Mouse (Mus musculus) midbrain, embryonic 14.5 days (tissue): ENCODE results near the gene Vgll4. TPM values are rescaled to one million over a fixed set of nuclear protein-coding genes. Genes with fewer than 3 reads are reported as not detected.

Experiments used
- ATAC-seq: fragments of 200-750 bp; cut with Nextera tagmentation; 2 replicates; pipeline ENCODE4 v1.8.0; 2017; ENCODE audit warnings: moderate number of reproducible peaks, moderate library complexity; ENCODE audit not compliant: low FRiP score, low TSS enrichment
- DNase-seq: peaks from one replicate; pipeline ENCODE4 v3.0.0-alpha.2; 2015
- H3K27ac ChIP-seq: fragments of 300-500 bp; sonication (generic); replicated peaks from 2 replicates; pipeline ENCODE4 v1.5.1; 2014; ENCODE audit warnings: mild to moderate bottlenecking, low read depth, low read length, moderate library complexity
- H3K27me3 ChIP-seq: fragments of 300-500 bp; sonication (generic); 2 replicates; pipeline ENCODE4 v1.6.1; 2014; ENCODE audit warnings: low read length, control low read depth, mixed read lengths; ENCODE audit not compliant: control insufficient read depth, insufficient read depth
- H3K36me3 ChIP-seq: fragments of 300-500 bp; sonication (generic); 2 replicates; pipeline ENCODE4 v1.6.1; 2014; ENCODE audit warnings: low read length, control low read depth; ENCODE audit not compliant: control insufficient read depth, insufficient read depth
- H3K4me1 ChIP-seq: fragments of 300-500 bp; sonication (generic); 2 replicates; pipeline ENCODE4 v1.6.1; 2014; ENCODE audit warnings: mild to moderate bottlenecking, antibody characterized with exemption, low read length, control low read depth; ENCODE audit not compliant: control insufficient read depth, insufficient read depth
- H3K4me2 ChIP-seq: fragments of 300-500 bp; sonication (generic); 2 replicates; pipeline ENCODE4 v1.6.1; 2014; ENCODE audit warnings: mild to moderate bottlenecking, low read length, moderate library complexity
- H3K4me3 ChIP-seq: fragments of 300-500 bp; sonication (generic); replicated peaks from 2 replicates; pipeline ENCODE4 v1.5.1; 2014; ENCODE audit warnings: low read depth, low read length
- H3K9ac ChIP-seq: fragments of 300-500 bp; sonication (generic); replicated peaks from 2 replicates; pipeline ENCODE4 v1.6.1; 2014; ENCODE audit warnings: mild to moderate bottlenecking, low read length, moderate library complexity
- H3K9me3 ChIP-seq: fragments of 300-500 bp; sonication (generic); 2 replicates; pipeline ENCODE4 v1.6.1; 2016; ENCODE audit warnings: low read length, control low read depth, mixed read lengths; ENCODE audit not compliant: control insufficient read depth
- WGBS: fragments of 180-500 bp; shearing (Covaris S2); extraction: QIAGEN DNeasy Blood & Tissue Kit; methylation state at CpG from one replicate; pipeline ENCODE4 v1.1.7; 2014; 5-methylcytosine and 5-hydroxymethylcytosine counted together
- polyA plus RNA-seq: library from polyadenylated mRNA; unstranded; fragments of >200 nt; fragmentation: Nextera tagmentation; extraction: Ambion mirVana; gene quantifications from 2 replicates; pipeline ENCODE4 v1.2.1, GENCODE M21; 2014

Vgll4 gene
- polyA plus RNA-seq, 1 experiment from 2014 or later: 42.8 TPM

- 16% methylated on average over 19 of the region's 19 CpGs for WGBS
- DNase-seq (no peak), ATAC-seq (no peak)
- Histone ChIP-seq H3K36me3 (no peaks in the 10 kb centered on the region), H3K9ac (no peak overlapping the region; the same call in 1 of the 2 replicates), H3K4me2 (peak overlapping the region; percentile 54), H3K4me1 (peaks cover 80% of the 10 kb centered on the region), H3K27ac (0 out of 2 replicates have a peak overlapping the region, but pooled peaks have one; percentile 23), H3K4me3 (no peak overlapping the region), H3K9me3 (no peaks in the 10 kb centered on the region), H3K27me3 (no peaks in the 10 kb centered on the region)
Measured at GRCm38 (mm10) chr6:114915915-114916714, 53.7 kb downstream of the Vgll4 start.

DNA sequence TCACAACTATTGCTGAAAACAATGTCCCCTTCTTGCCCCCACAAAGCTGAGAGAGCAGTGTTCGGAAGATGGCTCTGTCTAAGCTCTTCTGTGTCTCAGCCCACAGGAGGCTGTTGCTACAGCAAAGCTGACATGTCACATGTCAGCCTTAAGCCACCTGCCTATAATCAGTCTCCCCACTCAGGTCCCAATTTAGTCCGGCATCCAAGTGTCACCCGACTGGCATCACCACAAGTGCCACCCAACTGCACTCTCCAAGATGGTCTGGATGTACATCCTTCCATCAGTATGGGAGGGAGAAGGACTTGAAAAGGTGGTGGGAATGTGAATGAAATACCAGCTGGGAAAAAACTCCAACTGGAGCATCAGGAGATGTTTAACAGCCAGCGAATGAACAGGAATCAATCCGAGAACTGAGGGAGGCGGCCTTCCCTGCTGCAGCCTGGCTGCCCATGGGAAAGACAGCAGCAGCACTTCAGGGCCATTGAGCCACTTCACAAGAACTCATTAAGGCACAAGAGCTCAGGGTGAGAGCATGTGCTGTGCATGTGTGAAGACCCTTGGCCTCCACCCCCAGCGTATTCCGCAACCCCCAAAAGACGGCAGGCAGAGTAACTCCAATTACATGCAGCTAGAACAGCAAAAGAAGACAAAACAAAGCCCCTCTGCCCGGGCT is 55.6 kb downstream of the Vgll4 start:
- peak; percentile 43; the same call in 1 of the 2 replicates for ATAC-seq
- Histone ChIP-seq H3K9me3 (no peaks in the 10 kb centered on the region), H3K27ac (peak overlapping the region; percentile 74), H3K9ac (peak overlapping the region; percentile 16; the same call in 1 of the 2 replicates), H3K4me1 (peaks cover 66% of the 10 kb centered on the region), H3K4me2 (peak overlapping the region; percentile 12; the same call in 1 of the 2 replicates), H3K4me3 (no peak overlapping the region), H3K27me3 (no peaks in the 10 kb centered on the region), H3K36me3 (no peaks in the 10 kb centered on the region)
- 24% methylated on average over 10 of the region's 10 CpGs for WGBS
- no peak for DNase-seq

GRCm38 (mm10) chr6:114913142-114913541 is 56.7 kb downstream of the Vgll4 start:
- DNase-seq (no peak), ATAC-seq (no peak)
- no peaks in the 10 kb centered on the region for H3K36me3 ChIP-seq
- peaks cover 56% of the 10 kb centered on the region for H3K4me1 ChIP-seq
- no peak overlapping the region for H3K4me3 ChIP-seq
- 0 out of 2 replicates have a peak overlapping the region, but pooled peaks have one; percentile 3 for H3K4me2 ChIP-seq
- 43% methylated on average over 4 of the region's 4 CpGs for whole genome bisulfite sequencing
- no peak overlapping the region for H3K9ac ChIP-seq
- H3K27me3 ChIP-seq: no peaks in the 10 kb centered on the region
- H3K9me3 ChIP-seq: no peaks in the 10 kb centered on the region
- no peak overlapping the region for H3K27ac ChIP-seq

DNA sequence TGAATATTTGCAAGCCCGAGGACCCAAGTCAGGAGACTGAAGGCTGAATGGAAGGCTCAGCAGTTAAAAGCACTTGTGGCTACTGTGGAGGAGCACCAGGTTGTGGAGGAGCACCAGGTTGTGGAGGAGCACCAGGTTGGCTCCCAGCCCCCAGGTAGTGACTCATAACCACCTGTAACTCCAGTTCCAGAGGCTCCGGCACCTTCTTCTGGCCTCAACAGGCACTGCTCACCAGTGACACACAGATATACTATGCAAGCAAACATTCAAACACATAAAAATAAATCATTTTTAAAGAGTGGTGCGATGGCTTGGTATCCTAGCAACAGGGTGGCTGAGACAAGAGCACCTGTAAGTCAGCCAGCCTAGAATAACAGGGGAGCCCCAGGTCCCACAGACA is 58.3 kb downstream of the Vgll4 start:
- Histone ChIP-seq H3K4me2 (no peak overlapping the region), H3K27ac (no peak overlapping the region), H3K4me3 (no peak overlapping the region), H3K9me3 (no peaks in the 10 kb centered on the region), H3K36me3 (no peaks in the 10 kb centered on the region), H3K9ac (no peak overlapping the region), H3K4me1 (peaks cover 46% of the 10 kb centered on the region), H3K27me3 (no peaks in the 10 kb centered on the region)
- whole genome bisulfite sequencing: 91% methylated on average over 3 of the region's 3 CpGs
- ATAC-seq (no peak), DNase-seq (no peak)

DNA sequence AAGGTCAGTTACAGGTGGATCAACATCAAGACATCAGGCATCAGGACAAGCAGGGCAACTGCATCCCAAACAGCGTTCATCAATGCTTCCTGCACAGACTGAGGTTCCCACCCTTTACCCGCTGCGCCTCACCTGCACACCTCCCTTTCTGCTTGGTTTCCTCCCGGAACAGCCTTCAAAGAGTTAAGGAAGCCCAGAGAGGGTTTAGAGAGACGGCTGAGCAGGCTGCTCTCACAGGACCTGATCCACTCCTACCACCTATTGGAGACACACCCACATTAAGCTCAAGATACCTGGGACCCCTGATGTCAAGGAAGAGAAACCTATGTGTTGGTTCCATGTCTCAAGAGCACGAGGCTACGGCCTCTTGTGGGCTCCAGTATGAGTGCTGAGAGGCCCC is 60.0 kb downstream of the Vgll4 start:
- WGBS: 90% methylated on average over 7 of the region's 7 CpGs
- no peak for DNase-seq
- no peak for ATAC-seq
- H3K4me2 ChIP-seq: no peak overlapping the region
- H3K27ac ChIP-seq: no peak overlapping the region
- H3K27me3 ChIP-seq: no peaks in the 10 kb centered on the region
- H3K36me3 ChIP-seq: no peaks in the 10 kb centered on the region
- no peaks in the 10 kb centered on the region for H3K9me3 ChIP-seq
- H3K4me1 ChIP-seq: peaks cover 40% of the 10 kb centered on the region
- no peak overlapping the region for H3K9ac ChIP-seq
- H3K4me3 ChIP-seq: no peak overlapping the region

DNA sequence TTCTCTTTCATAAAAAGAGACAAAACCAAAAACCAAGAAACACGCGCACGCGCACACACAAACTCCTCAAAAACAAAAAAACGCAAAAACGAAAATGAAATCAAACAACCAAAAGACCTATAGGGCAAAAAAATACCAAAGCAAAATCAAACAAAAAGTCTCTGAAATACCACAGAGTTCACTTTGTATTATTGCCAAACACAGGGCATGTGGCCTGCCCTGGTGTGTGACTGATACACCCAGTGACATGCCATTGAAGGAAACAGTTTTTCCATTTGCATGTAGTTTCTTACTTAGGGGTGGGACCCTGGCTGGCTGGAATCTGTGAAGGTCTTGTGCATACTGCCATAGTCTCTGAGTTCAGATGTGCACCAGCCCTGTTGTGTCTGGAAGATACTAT is 62.3 kb downstream of the Vgll4 start:
- Histone ChIP-seq H3K9me3 (no peaks in the 10 kb centered on the region), H3K4me2 (no peak overlapping the region), H3K4me3 (no peak overlapping the region), H3K27me3 (no peaks in the 10 kb centered on the region), H3K4me1 (peaks cover 35% of the 10 kb centered on the region), H3K27ac (no peak overlapping the region), H3K36me3 (no peaks in the 10 kb centered on the region), H3K9ac (no peak overlapping the region)
- DNase-seq (no peak), ATAC-seq (no peak)
- WGBS: 89% methylated on average over 6 of the region's 6 CpGs

- no peak overlapping the region for H3K4me3 ChIP-seq
- H3K9ac ChIP-seq: no peak overlapping the region
- H3K4me1 ChIP-seq: peaks cover 41% of the 10 kb centered on the region
- no peak overlapping the region for H3K27ac ChIP-seq
- DNase-seq (no peak), ATAC-seq (no peak)
- H3K27me3 ChIP-seq: no peaks in the 10 kb centered on the region
- 78% methylated on average over 5 of the region's 5 CpGs for WGBS
- H3K4me2 ChIP-seq: no peak overlapping the region
- H3K36me3 ChIP-seq: no peaks in the 10 kb centered on the region
- H3K9me3 ChIP-seq: no peaks in the 10 kb centered on the region
Measured at GRCm38 (mm10) chr6:114906209-114906608, 63.6 kb downstream of the Vgll4 start.

- H3K4me1 ChIP-seq: peaks cover 49% of the 10 kb centered on the region
- 84% methylated on average over 8 of the region's 8 CpGs for WGBS
Measured at GRCm38 (mm10) chr6:114905253-114906028, 64.4 kb downstream of the Vgll4 start.

More at GRCm38 (mm10) chr6:114905253-114906028, 64.4 kb downstream of the Vgll4 start:
- no peak overlapping the region for H3K4me2 ChIP-seq
- H3K9me3 ChIP-seq: no peaks in the 10 kb centered on the region
- no peak overlapping the region for H3K27ac ChIP-seq
- no peak overlapping the region for H3K4me3 ChIP-seq
- H3K9ac ChIP-seq: no peak overlapping the region
- no peak for ATAC-seq
- no peak for DNase-seq
- no peaks in the 10 kb centered on the region for H3K27me3 ChIP-seq
- no peaks in the 10 kb centered on the region for H3K36me3 ChIP-seq
